Mouse (Mus musculus) liver, adult 2 months (tissue): ENCODE results near the gene Wdr27.
"Not testable (repeated sequence)": the region's sequence is repeated elsewhere in the genome, so short reads cannot be mapped to it uniquely, and the experiment has no call there.

ENCODE experiments used
- CTCF ChIP-seq: fragments of 200-500 bp; IDR thresholded peaks from 2 replicates; pipeline ENCODE4 v1.5.1; 2011; ENCODE audit warnings: low read depth, low read length, control low read depth
- POLR2A ChIP-seq: fragments of 200-500 bp; IDR thresholded peaks from 2 replicates; pipeline ENCODE4 v1.6.1; 2011; ENCODE audit warnings: low read length, control low read depth; ENCODE audit not compliant: insufficient read depth; ENCODE audit errors: extremely low read depth

DNA sequence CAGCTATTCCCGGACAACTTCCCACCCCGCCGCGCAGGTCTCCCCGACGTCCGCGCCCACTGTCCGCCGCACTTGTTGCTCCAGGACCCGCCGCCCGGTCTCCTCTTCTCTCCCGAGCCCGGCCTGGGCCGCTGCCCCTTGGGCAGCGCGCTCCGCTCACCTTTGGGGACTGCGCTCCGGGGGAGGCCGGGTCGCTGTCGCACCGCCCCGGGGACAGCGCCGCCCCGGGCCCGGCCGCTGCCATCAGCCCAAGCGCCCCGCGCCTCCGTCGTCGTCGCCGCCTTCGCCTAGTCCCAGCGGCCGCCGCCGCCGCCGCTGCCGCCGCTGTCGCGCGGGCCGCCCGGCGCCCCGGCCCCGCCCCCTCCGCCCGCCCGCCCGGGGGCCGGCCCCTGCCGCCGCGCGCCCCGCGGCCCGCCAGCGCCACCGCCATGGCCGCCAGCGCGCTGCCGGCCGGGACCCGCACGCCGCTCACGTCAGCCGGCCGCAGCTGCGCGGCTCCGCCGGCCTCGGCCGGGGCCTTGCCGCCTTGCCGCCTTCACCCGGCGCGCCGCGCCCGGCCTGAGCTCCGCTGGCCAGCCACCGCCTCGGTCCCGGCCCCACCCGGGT, 18.1 kb upstream of the Wdr27 start, which contains the start of gene Phf10:
- TF ChIP-seq POLR2A, CTCF: not testable (repeated sequence)
